Mouse (Mus musculus) small intestine, adult 2 months (tissue): ENCODE results near the gene Banp. TPM values are rescaled to one million over a fixed set of nuclear protein-coding genes. Genes with fewer than 3 reads are reported as not detected.

Experiments
- H3K27ac ChIP-seq: fragments of 200-500 bp; 2 replicates; pipeline ENCODE4 v1.5.1; 2012; ENCODE audit warnings: low read depth, low read length, control low read depth, inconsistent platforms; ENCODE audit not compliant: insufficient read depth
- H3K27me3 ChIP-seq: fragments of 200-500 bp; 2 replicates; pipeline ENCODE4 v1.6.1; 2012; ENCODE audit warnings: mild to moderate bottlenecking, moderate library complexity, low read length, inconsistent platforms; ENCODE audit not compliant: control insufficient read depth, insufficient read depth
- H3K36me3 ChIP-seq: fragments of 200-500 bp; 2 replicates; pipeline ENCODE4 v1.6.1; 2012; ENCODE audit warnings: mild to moderate bottlenecking, low read length, control low read depth, inconsistent platforms; ENCODE audit not compliant: control insufficient read depth, insufficient read depth
- H3K4me1 ChIP-seq: fragments of 200-500 bp; 2 replicates; pipeline ENCODE4 v1.6.1; 2012; ENCODE audit warnings: low read length, inconsistent platforms, mixed read lengths; ENCODE audit not compliant: control insufficient read depth, insufficient read depth, insufficient read length
- H3K4me3 ChIP-seq: fragments of 200-500 bp; 2 replicates; pipeline ENCODE4 v1.5.1; 2012; ENCODE audit warnings: low read depth, mild to moderate bottlenecking, control low read depth, inconsistent platforms, low read length, moderate library complexity
- CTCF ChIP-seq: fragments of 200-500 bp; IDR thresholded peaks from 2 replicates; pipeline ENCODE4 v1.5.1; 2012; ENCODE audit warnings: low read depth, mild to moderate bottlenecking, control low read depth, inconsistent platforms, low read length, moderate library complexity, mixed read lengths; ENCODE audit not compliant: insufficient replicate concordance, insufficient read length; ENCODE audit errors: extremely low read depth
- POLR2A ChIP-seq: fragments of 200-500 bp; IDR thresholded peaks from 2 replicates; pipeline ENCODE4 v1.6.1; 2012; ENCODE audit warnings: low read depth, mild to moderate bottlenecking, control low read depth, inconsistent platforms, low read length, moderate library complexity
- whole genome bisulfite sequencing: fragments of 180-500 bp; shearing (Covaris S2); methylation state at CpG from one replicate; pipeline ENCODE4 v1.1.7; 2018; 5-methylcytosine and 5-hydroxymethylcytosine counted together
- polyA plus RNA-seq: library from polyadenylated mRNA; depleted of rRNA; stranded (reverse); fragments of >200 nt; gene quantifications from 2 replicates; pipeline ENCODE4 v1.2.3, GENCODE M21; 2012

Gene Banp
- polyA plus RNA-seq, 1 experiment: 34.3 TPM

GRCm38 (mm10) chr8:121978670-121979069 is 29.1 kb downstream of the Banp start:
- WGBS: 96% methylated on average over 13 of the region's 13 CpGs
- Histone ChIP-seq H3K27ac (no peak overlapping the region), H3K4me3 (no peak overlapping the region), H3K4me1 (no peaks in the 10 kb centered on the region; the same call in 1 of the 2 replicates), H3K27me3 (no peaks in the 10 kb centered on the region), H3K36me3 (peaks cover 42% of the 10 kb centered on the region)
- no peak for TF ChIP-seq POLR2A
- no peak for TF ChIP-seq CTCF

- Histone ChIP-seq H3K4me3 (no peak overlapping the region), H3K36me3 (peaks cover 37% of the 10 kb centered on the region), H3K4me1 (no peaks in the 10 kb centered on the region; the same call in 1 of the 2 replicates), H3K27me3 (no peaks in the 10 kb centered on the region), H3K27ac (peak overlapping the region; percentile 8; the same call in 1 of the 2 replicates)
- TF ChIP-seq CTCF (no peak), POLR2A (no peak)
- 87% methylated on average over 11 of the region's 11 CpGs for WGBS
These were observed 31.4 kb downstream of the Banp start for GRCm38 (mm10) chr8:121980792-121981519.

GRCm38 (mm10) chr8:121981520-121981895 is 32.0 kb downstream of the Banp start:
- TF ChIP-seq CTCF (no peak), POLR2A (no peak)
- H3K4me1 ChIP-seq: no peaks in the 10 kb centered on the region; the same call in 1 of the 2 replicates
- no peak overlapping the region for H3K4me3 ChIP-seq
- WGBS: 78% methylated on average over 7 of the region's 7 CpGs
- no peaks in the 10 kb centered on the region for H3K27me3 ChIP-seq
- H3K36me3 ChIP-seq: peaks cover 32% of the 10 kb centered on the region
- H3K27ac ChIP-seq: no peak overlapping the region

GRCm38 (mm10) chr8:121985673-121986072 is 36.1 kb downstream of the Banp start:
- Histone ChIP-seq H3K27me3 (no peaks in the 10 kb centered on the region), H3K4me1 (no peaks in the 10 kb centered on the region; the same call in 1 of the 2 replicates), H3K27ac (no peak overlapping the region), H3K4me3 (no peak overlapping the region), H3K36me3 (peaks cover 30% of the 10 kb centered on the region)
- TF ChIP-seq POLR2A: no peak
- no peak for TF ChIP-seq CTCF
- 100% methylated on average over 3 of the region's 3 CpGs for WGBS

- H3K36me3 ChIP-seq: peaks cover 33% of the 10 kb centered on the region
These were observed 38.3 kb downstream of the Banp start for GRCm38 (mm10) chr8:121987892-121988291.

GRCm38 (mm10) chr8:121990506-121991255 is 41.1 kb downstream of the Banp start:
- Histone ChIP-seq H3K27me3 (no peaks in the 10 kb centered on the region), H3K4me3 (no peak overlapping the region), H3K36me3 (peaks cover 30% of the 10 kb centered on the region), H3K27ac (no peak overlapping the region), H3K4me1 (no peaks in the 10 kb centered on the region)
- 85% methylated on average over 9 of the region's 9 CpGs for WGBS
- TF ChIP-seq CTCF (no peak), POLR2A (no peak)

More at GRCm38 (mm10) chr8:121987892-121988291, 38.3 kb downstream of the Banp start:
- H3K27me3 ChIP-seq: no peaks in the 10 kb centered on the region
- TF ChIP-seq CTCF (no peak), POLR2A (no peak)
- no peak overlapping the region for H3K27ac ChIP-seq
- 90% methylated on average over 5 of the region's 5 CpGs for WGBS
- no peaks in the 10 kb centered on the region for H3K4me1 ChIP-seq
- H3K4me3 ChIP-seq: no peak overlapping the region

- Histone ChIP-seq H3K27me3 (no peaks in the 10 kb centered on the region), H3K36me3 (peaks cover 30% of the 10 kb centered on the region), H3K4me1 (no peaks in the 10 kb centered on the region), H3K27ac (no peak overlapping the region), H3K4me3 (no peak overlapping the region)
- no peak for TF ChIP-seq CTCF
- no peak for TF ChIP-seq POLR2A
- 72% methylated on average over 7 of the region's 7 CpGs for WGBS
These were observed 42.1 kb downstream of the Banp start for GRCm38 (mm10) chr8:121991611-121992010.
